Mouse (Mus musculus) stomach, postnatal 0 days (tissue): ENCODE data around the gene Vmn1r85.

Experiments
- CTCF ChIP-seq: IDR thresholded peaks from 2 replicates; pipeline ENCODE4 v1.5.1; 2016; ENCODE audit warnings: antibody characterized with exemption, low read depth, mild to moderate bottlenecking, moderate library complexity
- EP300 ChIP-seq: optimal IDR thresholded peaks from 2 replicates; pipeline ENCODE3; 2016; ENCODE audit warnings: antibody characterized with exemption

- TF ChIP-seq CTCF (no peak), EP300 (no peak)
Observed at GRCm38 (mm10) chr7:13035211-13035855, 59.6 kb downstream of the Vmn1r85 start.
